Mouse (Mus musculus): ENCODE measurements at regions not wholly inside any gene's neighbourhood (a gene's known extent, or its start where the extent isn't known, plus 50 kb on each side); places are given as distances from the start of the nearest gene placed in this dataset.
"Not testable (repeated sequence)": the region's sequence is repeated elsewhere in the genome, so short reads cannot be mapped to it uniquely, and the experiment has no call there.

DNA sequence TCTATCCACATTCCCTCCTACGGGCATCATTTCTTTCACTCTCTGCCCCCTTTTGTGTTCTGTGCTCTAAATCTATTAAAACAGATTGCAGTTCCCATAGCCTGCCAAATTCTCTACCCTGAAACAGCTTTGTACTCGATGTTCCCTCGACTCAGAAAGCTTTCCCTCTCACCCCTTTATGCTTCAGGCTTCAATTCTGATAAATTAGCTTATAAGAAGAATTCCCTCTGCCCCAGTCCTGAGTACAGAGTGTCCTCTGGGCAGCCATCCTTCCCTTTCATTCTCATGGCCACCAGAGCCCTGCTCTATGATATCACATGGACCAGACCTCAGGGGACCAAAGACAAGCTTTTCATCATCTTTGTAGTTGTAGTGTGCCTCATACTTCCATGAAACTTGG lies 163.6 kb downstream of the Cartpt start:
- DNase-seq (ENCODE audit: low read depth), result no peak

DNA sequence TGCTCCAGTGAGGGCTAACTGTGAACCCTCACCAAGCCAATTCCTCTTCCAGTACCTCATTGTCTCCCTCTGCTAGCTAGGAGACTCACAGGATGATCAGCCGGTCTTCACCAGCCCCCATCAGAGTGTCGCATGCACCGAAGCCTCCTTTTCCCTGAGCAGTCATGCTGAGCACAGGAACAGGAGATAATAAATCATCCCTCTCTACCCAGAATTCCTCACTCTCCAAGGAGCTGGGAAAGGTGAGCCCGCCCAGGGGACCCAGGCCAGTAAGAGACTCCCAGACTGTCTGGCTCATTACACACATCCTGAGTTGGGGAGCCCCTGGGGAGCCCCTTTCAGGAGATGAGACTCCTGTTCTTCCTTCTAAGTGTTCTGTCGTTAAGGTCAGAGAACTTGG lies 171.7 kb downstream of the Cartpt start:
- DNase-seq (ENCODE audit: low read depth), result no peak

DNA sequence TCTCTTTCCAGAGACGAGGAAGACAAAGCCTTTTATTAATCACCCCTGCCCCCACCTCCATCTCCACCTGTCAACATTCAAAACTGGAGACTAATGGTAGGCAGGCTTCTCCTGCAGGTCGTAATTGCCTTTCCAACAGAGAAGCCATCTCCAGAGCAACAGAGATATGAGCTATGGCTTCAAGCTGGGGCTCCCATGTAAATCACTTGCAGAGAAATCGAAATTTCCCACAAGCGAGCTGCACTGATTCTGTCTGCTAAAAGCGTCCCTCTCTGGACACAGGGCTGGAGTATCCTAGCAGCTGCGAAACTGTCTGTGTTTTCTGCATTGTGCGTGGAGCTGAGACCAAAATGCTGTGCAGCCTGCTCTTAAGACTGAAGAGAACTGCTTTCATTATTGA lies 176.6 kb downstream of the Cartpt start:
- DNase-seq (ENCODE audit: low read depth), result no peak

DNA sequence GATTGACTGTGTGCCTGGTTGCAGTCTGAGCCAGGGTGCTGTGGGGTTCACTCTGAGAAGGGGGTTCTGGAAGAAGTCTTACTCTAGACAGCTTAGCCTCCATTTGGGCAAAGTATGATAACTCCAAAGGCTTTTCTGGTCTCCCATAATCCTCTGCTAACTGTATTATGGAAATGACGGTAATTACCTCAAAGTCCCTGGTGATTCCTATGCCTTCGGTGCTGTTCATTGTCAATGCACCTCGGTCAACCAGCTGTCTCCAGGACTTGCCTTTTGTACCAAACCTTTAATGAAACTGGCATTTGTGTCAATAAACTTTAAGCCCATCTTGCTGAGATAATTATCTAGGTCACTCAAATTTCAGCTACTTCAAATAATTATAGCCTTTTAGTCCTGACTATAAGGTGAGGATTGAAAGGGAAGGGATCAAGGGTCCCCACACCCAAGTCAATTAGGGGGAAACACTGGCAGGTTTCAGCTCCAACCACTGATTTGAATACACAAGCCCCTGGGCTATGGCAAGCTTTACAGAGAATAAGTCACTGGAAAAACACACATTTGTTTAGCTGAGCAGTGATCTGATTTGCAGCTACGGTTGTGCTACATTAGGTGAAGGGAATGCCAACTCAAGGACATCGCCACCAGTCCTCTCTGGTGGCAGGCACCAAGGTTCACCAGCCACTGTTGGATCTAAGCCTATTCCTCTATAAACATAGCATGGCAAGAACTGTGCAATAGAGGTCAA lies 177.5 kb downstream of the Cartpt start:
- no peak for DNase-seq (ENCODE audit: low read depth)

DNA sequence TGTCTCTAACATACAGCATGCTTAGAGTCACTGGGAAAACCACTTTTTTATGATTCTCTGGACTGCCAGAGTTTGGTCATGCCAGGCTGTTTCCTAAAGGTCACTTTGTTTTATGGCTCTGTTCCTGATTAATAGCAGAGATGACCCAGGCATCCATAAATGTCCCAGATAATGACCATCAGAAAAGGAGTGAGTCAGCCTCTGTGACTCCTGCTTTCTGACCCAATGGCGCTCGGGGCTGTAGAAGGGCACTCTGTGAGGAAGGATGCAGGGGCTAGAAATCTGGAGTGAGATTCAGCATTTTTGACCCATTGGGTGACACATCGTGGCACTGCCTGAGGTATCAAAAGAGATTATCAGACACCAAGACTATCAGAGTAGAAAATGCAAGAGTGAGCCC lies 180.3 kb downstream of the Cartpt start:
- no peak for DNase-seq (ENCODE audit: low read depth)

DNA sequence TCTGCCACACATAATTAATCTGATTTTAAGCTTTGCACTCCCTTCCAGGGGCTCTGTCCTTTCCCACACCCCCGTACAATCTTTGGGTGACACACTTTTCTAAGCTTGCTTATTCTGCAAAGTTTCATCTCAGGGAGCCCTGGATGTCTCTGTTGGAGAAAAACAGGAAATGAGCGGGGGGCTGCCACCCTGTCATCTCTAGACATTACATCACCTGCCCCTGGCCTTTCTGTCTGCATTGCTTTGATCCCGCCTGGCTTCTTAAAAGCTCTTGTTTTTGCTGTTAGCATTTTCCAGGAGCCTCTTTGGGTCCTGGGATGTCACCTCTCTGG lies 180.2 kb upstream of the Map1b start:
- DNase-seq (ENCODE audit: low read depth), result peak; percentile 8

DNA sequence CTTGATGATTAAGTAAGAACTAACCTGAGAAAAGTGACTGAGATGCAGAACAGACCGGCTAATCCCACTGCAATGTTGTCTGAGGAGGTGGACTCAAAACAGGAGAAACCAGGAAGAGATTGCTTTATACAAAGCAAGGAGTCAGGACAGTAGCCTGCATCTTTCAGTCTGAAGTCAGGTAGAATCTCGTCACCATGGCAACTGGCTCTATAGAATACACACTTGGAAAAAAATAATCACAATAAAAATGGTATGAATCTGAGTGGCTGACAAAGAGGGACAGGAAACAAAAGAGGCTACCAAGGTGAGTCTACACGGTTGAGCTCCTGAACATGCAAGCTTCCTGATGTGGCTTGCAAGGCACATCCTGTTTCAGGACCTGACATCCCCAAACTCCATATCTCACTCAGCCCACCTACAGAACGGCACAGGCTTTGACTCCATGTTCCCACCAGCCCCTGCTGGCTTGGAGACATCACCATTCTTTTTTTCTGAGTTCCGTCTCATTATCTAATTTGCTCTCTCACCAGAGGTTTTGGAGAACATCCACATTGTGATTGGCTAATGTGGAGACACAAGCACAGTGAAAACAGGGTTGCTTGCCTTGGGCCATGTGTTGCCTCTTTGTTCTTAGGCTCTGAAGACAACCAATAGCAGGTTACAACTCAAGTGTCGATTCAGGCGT lies 179.7 kb upstream of the Map1b start:
- DNase-seq (ENCODE audit: low read depth), result no peak

DNA sequence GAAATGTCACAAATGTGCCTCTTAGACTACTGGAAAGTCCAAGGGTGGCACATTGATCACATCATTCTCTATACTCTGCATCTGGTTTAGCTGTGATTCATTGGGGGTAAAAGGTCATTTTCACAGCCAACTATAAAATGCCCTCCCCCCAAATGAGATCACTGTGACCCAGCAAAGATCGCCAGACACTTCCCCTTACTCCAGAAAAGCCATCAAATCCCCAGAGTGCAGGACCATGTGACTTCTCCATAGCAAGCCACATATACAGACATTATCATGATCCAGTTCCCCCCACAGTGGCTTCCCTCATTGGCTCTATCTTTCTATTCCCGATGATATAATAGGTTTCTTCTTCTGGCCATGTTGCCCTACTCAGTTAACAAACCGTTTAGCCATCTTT lies 163.6 kb upstream of the Map1b start:
- DNase-seq (ENCODE audit: low read depth), result no peak

DNA sequence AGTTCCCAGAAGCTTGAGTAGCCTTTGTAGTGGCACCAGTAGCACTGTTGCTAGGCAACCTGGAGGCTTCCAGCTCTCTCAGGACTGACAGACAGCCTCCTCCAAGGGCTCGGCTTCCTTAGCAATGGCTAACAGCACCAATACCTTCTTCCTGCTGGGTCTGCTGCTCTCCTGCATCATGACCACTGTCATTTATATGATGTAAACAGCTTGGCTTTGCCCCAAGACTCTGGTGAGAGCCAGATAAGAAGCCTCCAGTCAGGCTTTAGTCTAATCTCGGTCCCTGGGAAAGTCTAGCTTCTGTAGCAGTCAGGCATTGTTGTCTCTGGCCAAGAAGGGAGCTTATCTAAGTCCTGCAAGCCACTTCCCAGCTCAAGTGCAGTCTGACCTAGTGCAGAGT lies 163.1 kb upstream of the Map1b start:
- no peak for DNase-seq (ENCODE audit: low read depth)

DNA sequence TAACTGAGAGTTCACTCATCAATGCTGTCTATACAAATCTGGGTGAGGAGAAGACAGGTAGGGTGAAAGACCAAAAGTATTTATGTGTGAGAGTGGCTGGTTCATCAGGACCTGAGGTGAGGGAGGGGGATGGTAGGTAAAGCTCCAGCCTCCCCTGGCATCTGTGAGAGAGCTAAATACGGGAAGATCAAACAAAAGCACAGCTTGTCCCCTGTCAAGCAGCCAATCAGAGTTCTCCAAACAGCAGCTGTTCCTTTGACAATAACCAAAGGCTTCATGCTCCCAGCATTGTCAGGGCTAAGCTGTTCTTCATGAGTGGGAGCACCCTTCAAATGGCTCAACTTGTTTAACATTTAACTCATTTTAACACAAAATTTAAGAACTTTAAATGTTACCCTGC lies 160.1 kb upstream of the Map1b start:
- DNase-seq (ENCODE audit: low read depth), result no peak

DNA sequence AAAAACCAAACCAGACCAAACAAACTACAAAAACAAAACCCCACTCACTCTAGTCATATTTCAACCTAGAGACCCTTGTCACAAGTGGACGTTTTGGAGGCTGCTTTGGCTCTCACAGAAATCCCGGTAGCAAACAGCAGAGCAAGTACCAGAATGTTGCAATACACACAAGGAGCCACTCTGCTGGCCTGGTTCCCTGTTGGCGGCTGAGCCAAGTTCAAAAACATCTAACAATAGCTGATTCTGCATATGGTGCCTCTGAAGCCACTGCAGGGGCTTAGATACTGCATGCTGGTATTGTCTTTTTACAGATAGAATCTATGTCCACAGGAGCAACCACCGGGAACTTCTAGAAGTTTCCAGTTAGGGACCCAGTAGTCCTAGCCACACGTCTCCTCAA lies 159.6 kb upstream of the Map1b start:
- DNase-seq (ENCODE audit: low read depth), result no peak

DNA sequence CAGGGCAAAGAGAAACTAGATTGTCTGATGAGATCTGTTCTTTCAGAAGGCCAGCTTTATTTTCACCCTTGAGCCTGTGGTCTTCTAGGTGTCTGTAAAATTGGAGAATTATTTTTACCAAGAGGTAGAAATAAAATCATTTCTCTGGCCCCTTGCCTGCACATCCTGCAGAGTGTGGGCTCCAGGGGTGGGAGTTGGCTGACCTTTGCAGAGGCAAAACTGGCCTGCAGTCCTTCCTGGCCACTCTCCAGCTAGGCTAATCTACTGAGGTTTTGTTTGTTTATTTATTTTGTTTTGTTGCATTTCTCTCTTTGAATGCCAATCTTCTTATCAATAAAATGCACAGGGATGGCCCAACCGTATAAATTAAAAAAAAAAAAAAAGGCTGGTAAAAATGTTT lies 156.4 kb upstream of the Map1b start:
- no peak for DNase-seq (ENCODE audit: low read depth)

DNA sequence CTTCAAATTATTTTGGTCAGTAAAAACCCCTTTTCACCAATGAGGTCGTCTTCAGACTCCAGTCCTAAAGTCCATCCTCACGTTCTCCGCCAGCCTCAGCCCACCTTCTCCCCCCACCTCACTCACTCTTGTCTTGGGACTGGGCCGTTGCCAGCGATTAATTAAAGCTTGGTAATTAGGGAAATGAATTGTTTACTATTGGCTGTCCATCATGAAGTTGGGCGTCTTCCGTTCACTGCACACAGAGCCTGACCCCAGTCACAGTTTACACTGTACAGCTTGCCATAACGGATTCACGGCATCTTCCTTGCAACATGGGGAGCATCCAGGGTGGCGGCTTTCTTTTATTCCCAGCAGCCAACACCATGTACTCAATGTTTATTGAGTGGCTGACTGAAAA lies 155.4 kb upstream of the Map1b start:
- no peak for DNase-seq (ENCODE audit: low read depth)

DNA sequence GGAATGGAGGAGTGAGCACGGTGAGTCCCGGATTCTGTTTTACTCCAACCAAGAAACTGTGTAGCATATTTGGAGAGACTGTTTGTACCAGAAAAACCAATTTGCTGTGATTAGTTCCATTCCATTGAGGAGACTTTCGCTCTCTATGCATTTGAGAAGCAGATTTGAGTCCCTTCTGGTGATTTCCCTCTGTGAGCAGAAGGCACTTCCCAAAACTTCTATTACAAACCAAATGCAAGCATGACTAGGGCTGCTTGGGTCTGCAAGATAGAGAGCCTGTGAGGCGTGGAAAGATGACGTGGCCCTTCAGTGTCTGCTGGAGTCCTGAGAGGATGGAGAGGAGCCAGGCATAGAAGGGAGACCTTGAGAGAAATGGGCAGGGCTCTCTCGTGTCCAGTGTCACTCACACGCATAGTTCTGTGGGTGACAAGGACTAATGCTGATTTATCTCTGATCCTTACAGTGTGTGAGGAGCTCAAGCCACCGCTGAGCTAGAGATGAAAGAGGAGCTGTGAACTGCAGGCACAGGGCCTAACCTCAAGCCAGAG lies 153.7 kb upstream of the Map1b start:
- DNase-seq (ENCODE audit: low read depth), result no peak

DNA sequence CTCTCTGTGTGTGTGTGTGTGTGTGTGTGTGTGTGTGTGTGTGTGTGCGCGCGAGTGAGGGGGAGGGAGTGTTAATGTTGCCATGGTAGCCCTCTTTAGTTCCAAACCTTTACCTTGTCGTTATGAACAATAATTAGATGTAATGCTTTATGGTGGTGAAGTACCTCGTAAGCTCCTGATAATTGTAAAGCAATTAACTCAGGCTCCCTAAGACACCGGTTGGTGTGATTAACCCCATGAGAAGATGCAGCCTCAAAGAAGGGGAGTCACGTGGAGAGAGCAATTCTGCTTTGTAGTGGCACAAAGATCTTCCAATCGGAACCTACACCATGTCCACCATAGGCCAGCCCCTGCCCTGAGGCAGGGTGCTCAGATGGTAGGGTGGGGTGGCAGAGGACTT lies 152.3 kb upstream of the Map1b start:
- DNase-seq (ENCODE audit: low read depth), result no peak

DNA sequence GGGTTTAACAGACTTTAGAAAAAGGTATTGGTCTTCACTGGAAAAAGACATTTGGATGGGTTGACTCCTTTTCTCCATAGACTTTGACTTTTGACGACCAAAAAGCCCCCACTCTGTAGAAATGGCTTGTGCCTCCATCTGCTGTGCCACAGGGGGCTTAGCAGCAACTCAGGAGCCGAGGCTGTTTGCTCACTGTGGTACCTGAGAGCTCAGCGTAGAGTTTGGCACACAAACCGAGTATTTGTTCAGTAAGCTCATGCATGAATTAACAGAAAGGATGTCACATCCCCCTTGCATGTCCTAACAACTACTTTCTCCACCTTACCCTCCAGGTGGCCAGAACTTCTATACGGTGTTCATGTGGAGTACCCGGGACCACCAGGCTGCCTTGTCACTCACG lies 149.7 kb upstream of the Map1b start:
- DNase-seq (ENCODE audit: low read depth), result no peak

DNA sequence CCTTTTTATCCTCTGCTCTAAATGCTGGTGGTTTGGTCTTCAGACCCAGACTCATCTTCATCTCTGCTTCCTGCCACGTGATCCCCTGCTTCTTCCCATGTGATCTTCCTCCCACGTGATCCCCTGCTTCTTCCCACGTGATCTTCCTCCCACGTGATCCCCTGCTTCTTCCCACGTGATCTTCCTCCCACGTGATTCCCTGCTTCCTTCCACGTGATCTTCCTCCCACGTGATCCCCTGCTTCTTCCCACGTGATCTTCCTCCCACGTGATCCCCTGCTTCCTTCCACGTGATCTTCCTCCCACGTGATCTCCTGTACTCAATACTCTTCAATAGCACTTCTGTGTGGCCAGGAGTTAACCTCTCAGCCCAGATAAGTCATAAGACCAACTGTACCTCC lies 147.1 kb upstream of the Map1b start:
- DNase-seq (ENCODE audit: low read depth), result not testable (repeated sequence)

DNA sequence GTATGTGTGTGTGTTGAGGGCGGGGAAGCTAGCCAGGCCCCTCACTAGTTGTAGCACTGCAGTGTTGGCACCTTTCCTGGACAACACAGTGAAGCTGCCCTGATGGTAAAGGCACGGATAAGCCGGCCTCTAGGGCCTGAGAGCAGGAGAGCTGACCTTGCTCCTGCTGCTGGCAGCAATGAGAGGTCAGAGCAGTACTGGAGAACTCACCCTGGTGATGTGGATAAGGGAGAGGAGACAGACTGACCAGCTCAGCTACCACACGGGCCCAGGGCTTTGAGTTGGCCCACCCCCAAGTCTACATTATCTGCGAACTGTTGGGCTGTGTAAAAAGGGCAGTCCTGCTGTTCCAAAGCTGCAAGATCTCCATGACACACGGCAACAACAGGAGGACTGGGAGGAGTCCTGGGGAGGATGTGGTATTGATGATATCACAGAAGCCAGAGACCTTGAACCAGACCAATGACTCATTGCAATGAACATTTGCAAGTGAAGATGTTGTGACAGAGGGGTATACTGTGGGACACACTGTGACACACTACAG lies 131.4 kb upstream of the Map1b start:
- DNase-seq (ENCODE audit: low read depth), result peak; percentile 16

DNA sequence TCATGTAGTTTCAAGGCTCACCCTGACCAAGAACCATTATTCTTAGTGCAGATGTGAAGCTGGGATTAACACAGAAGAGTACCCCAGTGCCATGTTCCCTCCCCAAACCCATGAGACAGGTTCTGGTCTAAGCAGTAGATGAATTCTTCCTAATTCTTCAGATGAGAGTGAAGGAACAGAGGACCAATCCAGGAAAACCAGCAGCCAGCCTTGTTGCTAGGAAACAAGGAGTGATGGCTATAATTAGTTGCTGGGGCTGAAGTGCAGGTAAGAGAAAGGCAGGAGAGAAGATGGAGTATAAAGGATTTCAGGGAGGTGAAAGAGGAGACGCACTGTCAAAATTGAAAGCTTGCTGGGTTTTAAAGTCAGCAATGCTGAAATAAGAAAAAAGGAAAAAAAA lies 128.4 kb upstream of the Map1b start:
- no peak for DNase-seq (ENCODE audit: low read depth)

DNA sequence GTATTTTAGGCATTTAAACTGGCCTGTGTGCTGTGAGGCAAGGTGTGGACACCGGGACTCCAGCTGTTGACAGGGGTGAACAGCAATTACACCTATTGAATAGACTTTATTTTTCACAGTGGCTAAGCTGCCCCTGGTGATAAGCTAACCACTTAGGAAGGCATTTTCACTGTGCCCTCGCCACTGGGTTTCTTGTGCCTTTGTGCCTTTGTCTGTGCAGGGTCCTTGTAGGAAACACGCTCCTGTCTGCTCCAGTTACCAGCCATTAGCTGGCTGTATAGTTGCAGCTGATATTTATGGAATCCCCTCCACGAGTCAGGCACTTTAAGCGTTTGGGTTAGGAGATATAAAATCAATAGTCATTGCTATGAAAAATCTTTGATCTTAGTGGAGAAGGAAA lies 126.5 kb upstream of the Map1b start:
- no peak for DNase-seq (ENCODE audit: low read depth)

DNA sequence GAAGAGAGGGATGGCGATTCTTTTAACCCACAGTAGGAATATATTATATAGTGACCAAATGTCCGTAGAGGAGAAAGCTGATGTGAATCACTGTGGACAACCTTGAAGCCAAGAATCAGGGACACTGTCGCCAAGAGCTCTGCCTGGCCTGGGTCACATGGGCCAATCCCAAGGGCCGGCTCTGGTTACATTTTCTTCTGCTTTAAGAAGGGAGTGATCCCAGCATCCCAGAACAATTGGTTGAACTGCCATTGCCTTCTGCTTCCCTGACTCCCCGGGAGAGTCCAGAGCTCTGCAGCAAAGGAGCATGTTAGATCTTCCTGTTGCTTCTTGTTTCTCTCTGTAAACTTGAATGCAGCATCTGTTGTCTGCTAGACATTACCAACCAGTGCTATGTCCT lies 126.0 kb upstream of the Map1b start:
- DNase-seq (ENCODE audit: low read depth), result no peak

DNA sequence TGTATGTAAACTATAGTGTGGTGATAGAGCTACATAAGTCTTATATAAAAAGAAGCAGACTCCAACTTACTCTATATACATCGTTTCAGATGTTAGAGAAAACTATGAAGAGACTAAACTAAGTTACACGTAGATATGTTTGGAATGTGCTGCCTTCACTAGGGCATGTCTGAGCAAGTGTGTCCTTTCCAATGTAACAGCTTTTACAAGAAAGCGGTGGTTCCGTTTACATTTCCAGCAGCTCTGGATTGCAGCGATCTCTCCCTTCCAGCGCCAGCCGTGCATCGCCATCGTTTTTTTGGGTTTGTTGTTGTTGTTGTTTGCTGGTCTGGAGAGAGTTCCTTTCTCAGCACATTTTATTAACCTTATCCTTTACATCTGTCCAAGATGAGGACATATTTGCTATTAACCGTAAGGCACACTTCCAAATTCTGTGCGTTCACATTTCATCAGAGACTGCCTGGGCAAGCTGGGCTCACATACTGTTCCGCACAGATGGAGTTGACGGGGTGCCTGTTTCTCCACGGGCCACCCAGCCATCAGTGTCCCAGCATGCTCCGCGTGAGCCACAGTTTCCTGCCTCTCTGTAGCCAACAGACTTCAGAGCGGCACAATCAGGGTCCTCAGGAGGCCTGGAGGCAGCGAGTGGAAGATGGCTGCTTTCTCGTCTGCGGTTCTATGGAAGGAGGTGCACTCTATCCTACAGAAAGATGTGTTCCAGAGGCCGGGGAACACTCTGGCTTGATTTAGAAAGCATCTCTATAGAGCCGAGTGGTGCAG lies 125.2 kb upstream of the Map1b start:
- no peak for DNase-seq (ENCODE audit: low read depth)

DNA sequence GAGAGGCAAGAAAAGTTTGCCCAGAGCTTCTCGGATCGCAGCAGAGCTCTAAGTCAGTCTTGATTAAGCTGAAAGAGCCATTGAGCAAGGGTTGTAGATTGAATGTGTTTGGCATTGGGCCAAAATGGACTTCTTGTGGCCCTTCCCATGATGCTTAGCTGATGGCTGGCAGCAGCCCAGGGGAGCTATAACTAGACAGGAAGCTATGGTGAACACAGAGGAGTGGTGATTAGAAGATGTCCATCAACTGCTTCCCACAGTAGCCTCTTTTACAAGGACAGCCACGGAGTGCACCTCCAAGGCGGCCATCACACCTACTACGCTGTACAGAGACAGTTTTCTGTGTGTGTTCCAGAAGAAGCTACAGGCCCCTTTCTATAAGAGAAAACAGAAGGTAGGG lies 116.4 kb upstream of the Map1b start:
- no peak for DNase-seq (ENCODE audit: low read depth)

Measured in c-Kit-positive CD71-negative TER-119-negative erythroid progenitor cells, embryonic 14.5 days (primary cell).